Mouse (Mus musculus) intestine, embryonic 15.5 days (tissue): ENCODE measurements at regions not wholly inside any gene's neighbourhood (a gene's known extent, or its start where the extent isn't known, plus 50 kb on each side); places are given as distances from the start of the nearest gene placed in this dataset.

Experiments
- ATAC-seq: fragments of 200-750 bp; cut with Nextera tagmentation; 2 replicates; pipeline ENCODE4 v1.8.0; 2017; ENCODE audit warnings: moderate TSS enrichment, moderate library complexity
- H3K27ac ChIP-seq: fragments of 300-500 bp; sonication (generic); 2 replicates; pipeline ENCODE4 v1.5.1; 2015; ENCODE audit warnings: mild to moderate bottlenecking, inconsistent platforms
- H3K27me3 ChIP-seq: fragments of 300-500 bp; sonication (generic); replicated peaks from 2 replicates; pipeline ENCODE4 v1.6.1; 2015; ENCODE audit warnings: inconsistent platforms
- H3K36me3 ChIP-seq: fragments of 300-500 bp; sonication (generic); 2 replicates; pipeline ENCODE4 v1.6.1; 2015; ENCODE audit warnings: inconsistent platforms
- H3K4me1 ChIP-seq: fragments of 300-500 bp; sonication (generic); replicated peaks from 2 replicates; pipeline ENCODE4 v1.6.1; 2015; ENCODE audit warnings: inconsistent platforms
- H3K4me2 ChIP-seq: fragments of 300-500 bp; sonication (generic); replicated peaks from 2 replicates; pipeline ENCODE4 v1.6.1; 2015; ENCODE audit warnings: mild to moderate bottlenecking, inconsistent platforms
- H3K4me3 ChIP-seq: fragments of 300-500 bp; sonication (generic); replicated peaks from 2 replicates; pipeline ENCODE4 v1.5.1; 2015; ENCODE audit warnings: inconsistent platforms
- H3K9ac ChIP-seq: fragments of 300-500 bp; sonication (generic); 2 replicates; pipeline ENCODE4 v1.6.1; 2015; ENCODE audit warnings: inconsistent platforms
- H3K9me3 ChIP-seq: fragments of 300-500 bp; sonication (generic); 2 replicates; pipeline ENCODE4 v1.6.1; 2016; ENCODE audit warnings: inconsistent platforms
- WGBS: fragments of 180-500 bp; shearing (Covaris S2); methylation state at CpG from one replicate; pipeline ENCODE4 v1.1.7; 2015; 5-methylcytosine and 5-hydroxymethylcytosine counted together

DNA sequence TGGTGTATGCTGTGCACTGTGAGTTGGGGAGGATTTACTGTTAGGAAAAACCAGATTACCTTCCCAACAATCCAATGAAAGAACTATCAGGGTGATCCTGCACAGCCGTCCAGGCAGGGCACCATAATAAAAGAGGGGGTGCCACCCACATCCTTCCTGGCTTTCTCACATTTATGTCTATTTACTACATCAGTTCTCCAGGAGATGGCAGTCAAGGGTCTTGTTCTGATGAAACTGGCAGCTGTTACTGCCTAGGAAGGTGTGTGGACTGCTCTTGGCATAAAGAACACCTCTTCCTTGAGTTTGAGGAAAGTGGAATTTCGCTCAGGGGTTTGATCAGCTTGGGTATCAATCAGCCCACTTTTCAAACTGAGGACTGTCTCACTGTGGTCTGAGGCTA, 54.6 kb upstream of the Tbx5 start:
- no peaks in the 10 kb centered on the region for H3K9me3 ChIP-seq
- H3K4me1 ChIP-seq = no peaks in the 10 kb centered on the region
- no peak overlapping the region for H3K4me2 ChIP-seq
- 20% methylated on average over 2 of the region's 2 CpGs for WGBS
- no peaks in the 10 kb centered on the region for H3K36me3 ChIP-seq
- ATAC-seq = no peak
- H3K27ac ChIP-seq = no peak overlapping the region
- H3K9ac ChIP-seq = no peak overlapping the region
- no peak overlapping the region for H3K4me3 ChIP-seq
- H3K27me3 ChIP-seq = peaks cover 15% of the 10 kb centered on the region

DNA sequence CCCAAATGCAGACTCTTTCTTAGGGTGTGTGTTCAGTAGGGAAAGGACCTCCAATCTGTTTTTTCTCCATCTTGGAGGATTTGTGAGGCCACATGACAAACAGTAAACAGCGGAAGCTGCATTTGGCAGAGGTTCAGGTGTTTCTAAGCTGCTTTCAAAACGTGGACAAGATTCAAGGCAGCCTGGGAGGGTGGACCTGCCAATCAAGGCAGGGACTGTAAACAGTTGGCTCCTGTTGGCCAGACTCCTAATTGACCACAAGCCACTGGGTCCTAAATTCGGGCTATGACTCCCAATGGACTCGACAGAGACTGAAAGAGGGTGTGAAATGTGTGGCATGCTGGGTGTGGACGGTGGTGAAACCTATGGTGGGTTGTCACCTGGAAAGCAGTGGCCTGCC, 51.1 kb upstream of the Tbx5 start:
- Histone ChIP-seq H3K4me3 (no peak overlapping the region), H3K27ac (no peak overlapping the region), H3K9me3 (no peaks in the 10 kb centered on the region), H3K9ac (no peak overlapping the region), H3K27me3 (peaks cover 15% of the 10 kb centered on the region), H3K36me3 (no peaks in the 10 kb centered on the region), H3K4me2 (no peak overlapping the region), H3K4me1 (no peaks in the 10 kb centered on the region)
- ATAC-seq = no peak
- WGBS = 44% methylated on average over 5 of the region's 5 CpGs
